Mouse (Mus musculus) midbrain, embryonic 10.5 days (tissue): ENCODE data around the gene Rin2. TPM values are rescaled to one million over a fixed set of nuclear protein-coding genes. Genes with fewer than 3 reads are reported as not detected.

ENCODE experiments used
- DNase-seq: peaks from one replicate; pipeline ENCODE4 v3.0.0-alpha.2; 2017; ENCODE audit warnings: low spot score
- H3K27ac ChIP-seq: fragments of 300-500 bp; sonication (generic); replicated peaks from 2 replicates; pipeline ENCODE4 v1.5.1; 2016; ENCODE audit warnings: mild to moderate bottlenecking
- H3K27me3 ChIP-seq: fragments of 300-500 bp; sonication (generic); 2 replicates; pipeline ENCODE4 v1.6.1; 2016; ENCODE audit warnings: low read depth, mild to moderate bottlenecking; ENCODE audit not compliant: poor library complexity, severe bottlenecking
- H3K36me3 ChIP-seq: fragments of 300-500 bp; sonication (generic); 2 replicates; pipeline ENCODE4 v1.6.1; 2016; ENCODE audit warnings: mild to moderate bottlenecking, moderate library complexity
- H3K4me1 ChIP-seq: fragments of 300-500 bp; sonication (generic); 2 replicates; pipeline ENCODE4 v1.6.1; 2016
- H3K4me3 ChIP-seq: fragments of 300-500 bp; sonication (generic); 2 replicates; pipeline ENCODE4 v1.5.1; 2016; ENCODE audit warnings: mild to moderate bottlenecking, moderate library complexity
- H3K9me3 ChIP-seq: fragments of 300-500 bp; sonication (generic); replicated peaks from 2 replicates; pipeline ENCODE4 v1.6.1; 2016; ENCODE audit warnings: mild to moderate bottlenecking
- WGBS: fragments of 180-500 bp; shearing (Covaris S2); methylation state at CpG from one replicate; pipeline ENCODE4 v1.1.7; 2016; 5-methylcytosine and 5-hydroxymethylcytosine counted together
- polyA plus RNA-seq: library from polyadenylated mRNA; unstranded; fragments of >200 nt; fragmentation: Nextera tagmentation; extraction: Ambion mirVana; gene quantifications from 2 replicates; pipeline ENCODE4 v1.2.1, GENCODE M21; 2016

Gene Rin2
- polyA plus RNA-seq, 1 experiment from 2014 or later: 10.6 TPM

DNA sequence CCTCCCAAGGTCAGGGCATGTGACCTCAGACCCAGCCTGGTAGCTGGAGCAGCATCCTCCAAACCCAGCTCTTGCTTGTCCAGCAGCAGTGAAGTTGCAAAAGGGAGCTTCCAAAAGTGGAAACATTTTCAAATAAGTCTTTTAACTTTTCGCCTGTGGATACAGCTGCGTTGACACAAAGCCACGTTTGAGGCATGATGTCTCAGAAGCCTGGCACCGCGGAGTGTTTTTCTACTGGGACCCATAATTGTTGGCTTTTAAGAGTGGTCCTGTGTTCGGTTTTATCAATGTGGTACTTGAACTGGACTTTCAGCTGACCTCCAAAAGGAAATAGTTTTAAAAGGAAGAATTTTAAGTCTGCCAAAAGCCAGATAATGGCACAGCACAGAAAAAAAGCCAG lies 77.6 kb downstream of the Rin2 start:
- Histone ChIP-seq H3K27ac (no peak overlapping the region), H3K9me3 (no peaks in the 10 kb centered on the region), H3K27me3 (peaks cover 91% of the 10 kb centered on the region), H3K4me3 (no peak overlapping the region), H3K36me3 (no peaks in the 10 kb centered on the region), H3K4me1 (peaks cover 18% of the 10 kb centered on the region)
- 85% methylated on average over 6 of the region's 6 CpGs for WGBS
- no peak for DNase-seq

DNA sequence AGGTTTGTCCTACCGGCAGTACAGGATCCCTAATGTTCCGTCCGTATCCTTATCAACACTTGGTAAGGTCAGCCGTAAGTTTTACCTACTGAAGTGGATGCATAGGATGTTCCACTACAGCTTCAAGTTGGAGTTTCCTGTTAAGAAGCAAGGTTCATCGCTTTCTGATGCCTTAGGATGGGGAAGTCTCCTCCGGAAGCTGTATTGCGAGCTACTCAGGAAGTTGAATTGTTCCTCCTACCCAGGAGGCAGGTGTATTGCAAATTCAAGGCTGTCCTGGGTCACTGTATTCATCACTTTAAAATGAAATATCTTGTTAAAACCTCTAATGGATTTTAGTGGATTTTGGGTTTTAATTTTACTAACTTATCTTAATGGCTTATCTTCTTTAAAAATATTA lies 79.0 kb downstream of the Rin2 start:
- H3K27me3 ChIP-seq: peaks cover 93% of the 10 kb centered on the region
- H3K4me3 ChIP-seq: no peak overlapping the region
- no peaks in the 10 kb centered on the region for H3K36me3 ChIP-seq
- no peaks in the 10 kb centered on the region for H3K9me3 ChIP-seq
- H3K27ac ChIP-seq: no peak overlapping the region
- no peak for DNase-seq
- H3K4me1 ChIP-seq: peaks cover 18% of the 10 kb centered on the region
- 91% methylated on average over 7 of the region's 7 CpGs for WGBS

DNA sequence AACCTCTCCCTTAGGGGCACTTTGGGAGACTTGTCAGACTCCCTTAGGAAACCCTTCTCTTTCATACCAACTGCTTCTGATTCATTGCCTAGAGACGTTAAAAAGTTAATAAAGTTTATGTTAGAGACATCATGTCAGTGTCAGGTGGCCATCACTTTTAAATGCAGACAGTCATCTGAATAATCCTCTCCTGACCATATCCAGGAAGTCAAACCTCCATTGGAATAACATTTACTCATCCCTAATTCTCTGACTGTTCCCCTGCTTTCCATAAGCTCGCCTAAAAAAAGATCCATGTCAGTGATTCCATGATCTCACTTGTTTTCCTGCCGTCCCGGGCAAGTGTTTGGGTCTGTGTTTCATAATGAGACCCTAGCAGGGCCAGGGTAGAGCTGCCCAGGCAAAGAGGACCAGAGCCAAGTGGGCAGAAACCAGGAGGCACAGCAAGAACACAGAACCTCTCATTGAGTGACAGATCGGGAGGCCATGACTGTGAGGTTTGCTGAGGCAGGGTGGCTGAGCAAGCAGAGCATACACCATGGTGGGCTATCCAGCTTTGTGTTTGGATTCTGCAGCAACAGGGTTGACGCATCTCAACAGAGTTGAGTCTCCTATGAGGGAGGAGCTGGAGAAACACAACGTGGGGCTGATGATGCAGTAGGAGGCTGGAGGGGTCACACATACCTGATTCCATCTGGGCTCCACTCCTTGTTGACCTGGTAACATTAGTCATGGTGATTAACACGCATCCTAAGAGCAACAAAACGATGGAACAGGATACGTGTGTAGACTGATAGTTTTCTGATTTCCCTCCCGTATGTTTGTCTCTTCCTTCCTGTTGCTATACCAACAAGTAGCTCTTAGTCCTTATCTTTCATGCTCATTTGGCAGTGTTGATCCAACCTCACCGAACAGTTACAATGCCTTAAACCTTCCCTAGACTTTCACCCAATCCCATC lies 81.1 kb downstream of the Rin2 start:
- H3K36me3 ChIP-seq: no peaks in the 10 kb centered on the region
- DNase-seq: no peak
- H3K27ac ChIP-seq: no peak overlapping the region
- no peaks in the 10 kb centered on the region for H3K9me3 ChIP-seq
- H3K27me3 ChIP-seq: peaks cover 75% of the 10 kb centered on the region
- H3K4me3 ChIP-seq: no peak overlapping the region
- 88% methylated on average over 12 of the region's 12 CpGs for WGBS
- peaks cover 8% of the 10 kb centered on the region; the same call in 1 of the 2 replicates for H3K4me1 ChIP-seq

DNA sequence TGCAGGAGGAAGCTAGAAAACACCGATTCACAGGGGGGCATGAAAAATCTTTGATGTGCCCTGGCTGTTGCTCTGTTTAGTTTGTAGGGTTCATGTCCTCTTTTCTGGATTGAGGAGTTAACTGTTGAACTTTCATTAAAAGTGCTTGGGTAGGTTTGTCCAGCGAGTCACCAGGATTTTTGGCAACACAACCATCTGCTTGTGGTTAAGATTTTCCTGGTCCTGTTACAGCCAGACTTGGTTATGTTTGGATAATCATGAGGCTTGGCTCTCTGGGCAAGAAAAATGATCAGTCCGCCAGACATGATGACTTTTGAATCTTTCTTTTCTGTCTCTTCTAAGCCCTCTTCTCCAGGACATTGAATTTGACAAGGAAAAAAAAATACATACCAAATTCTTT lies 85.1 kb downstream of the Rin2 start:
- Histone ChIP-seq H3K4me1 (peaks cover 7% of the 10 kb centered on the region; the same call in 1 of the 2 replicates), H3K4me3 (no peak overlapping the region), H3K36me3 (no peaks in the 10 kb centered on the region), H3K27ac (no peak overlapping the region), H3K9me3 (no peaks in the 10 kb centered on the region), H3K27me3 (peaks cover 37% of the 10 kb centered on the region)
- DNase-seq: no peak
- WGBS: 74% methylated on average over 3 of the region's 3 CpGs

DNA sequence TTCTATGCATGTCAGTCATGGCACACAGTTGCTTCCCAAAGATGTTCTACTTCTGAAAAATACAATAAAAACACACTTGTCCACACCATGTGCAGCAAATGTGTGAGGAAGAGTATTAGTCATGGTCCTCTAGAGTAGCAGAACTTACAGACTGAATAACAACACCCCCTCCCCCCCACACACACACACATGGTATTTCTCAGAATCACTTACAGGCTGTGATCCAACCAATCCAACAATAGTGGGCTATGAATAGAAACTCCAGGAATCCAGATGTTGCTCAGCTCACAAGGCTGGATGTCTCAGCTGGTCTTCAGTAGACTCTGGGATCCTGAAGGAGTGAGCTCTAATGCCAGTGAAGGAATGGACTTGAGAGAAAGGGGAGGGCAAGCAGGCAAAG lies 86.4 kb downstream of the Rin2 start:
- Histone ChIP-seq H3K27me3 (peaks cover 25% of the 10 kb centered on the region), H3K4me3 (no peak overlapping the region), H3K36me3 (no peaks in the 10 kb centered on the region), H3K9me3 (no peaks in the 10 kb centered on the region), H3K4me1 (no peaks in the 10 kb centered on the region), H3K27ac (no peak overlapping the region)
- no peak for DNase-seq

DNA sequence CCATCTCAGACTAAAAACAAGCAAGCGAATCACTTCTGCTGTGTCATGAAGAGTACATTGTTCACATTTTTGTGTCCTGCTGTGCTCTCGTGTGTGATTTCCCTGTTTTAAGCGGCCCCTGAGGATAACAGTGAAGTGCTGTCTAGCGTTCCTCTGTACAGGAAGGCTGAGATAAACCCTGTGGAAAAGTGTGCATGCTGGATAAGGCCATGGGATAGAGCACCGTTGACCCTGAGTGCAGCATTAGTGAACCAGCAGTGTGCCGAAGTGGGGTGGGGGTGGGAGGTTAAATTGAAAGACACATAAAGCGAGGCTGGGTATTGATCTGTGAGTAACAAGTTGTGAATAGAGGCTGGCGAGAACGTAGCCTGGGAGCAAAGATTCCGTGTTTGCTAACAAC lies 94.9 kb downstream of the Rin2 start:
- H3K27me3 ChIP-seq: peaks cover 40% of the 10 kb centered on the region
- DNase-seq: peak; percentile 24
- no peaks in the 10 kb centered on the region for H3K36me3 ChIP-seq
- no peak overlapping the region for H3K27ac ChIP-seq
- H3K4me1 ChIP-seq: peaks cover 16% of the 10 kb centered on the region
- H3K9me3 ChIP-seq: no peaks in the 10 kb centered on the region
- WGBS: 35% methylated on average over 10 of the region's 10 CpGs
- no peak overlapping the region for H3K4me3 ChIP-seq

DNA sequence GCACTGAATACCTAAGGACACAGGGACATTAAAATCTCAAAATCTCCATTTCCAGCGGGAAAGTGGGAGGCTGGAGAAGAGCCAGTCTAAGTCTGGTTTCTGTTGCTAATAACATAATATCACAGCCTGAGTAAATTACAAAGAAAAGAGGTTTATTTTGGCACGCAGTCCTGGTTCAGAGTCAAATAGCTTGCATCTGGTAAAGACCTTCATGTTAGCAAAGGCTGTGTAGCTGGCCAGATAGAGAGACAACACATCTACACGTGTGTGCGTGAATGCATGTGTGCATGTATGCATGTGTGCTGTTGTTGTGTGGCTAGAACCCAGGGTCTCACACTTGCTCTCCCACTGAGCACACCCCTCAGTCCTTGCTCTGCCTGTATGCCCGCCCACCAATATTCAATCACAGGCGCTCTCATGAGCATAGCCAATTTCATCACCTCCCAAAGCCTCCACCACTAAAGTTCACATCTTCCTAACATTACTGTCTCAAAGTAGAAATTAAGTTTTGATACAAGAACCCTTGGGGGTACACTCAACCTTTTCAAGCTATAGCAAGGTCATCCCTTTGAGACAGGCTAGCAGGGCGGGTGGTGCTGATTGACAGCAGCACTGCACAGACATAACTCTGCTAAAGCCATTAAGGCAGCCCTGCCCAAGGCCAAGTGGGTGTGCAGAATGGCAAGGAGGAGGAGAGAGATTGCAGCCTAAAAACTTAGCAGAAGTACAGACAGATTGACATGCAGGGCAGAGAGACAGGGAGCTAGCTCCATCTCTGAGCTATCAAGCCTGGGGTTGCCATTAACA lies 95.9 kb downstream of the Rin2 start:
- 89% methylated on average over 7 of the region's 7 CpGs for WGBS
- no peaks in the 10 kb centered on the region for H3K36me3 ChIP-seq
- no peak overlapping the region for H3K4me3 ChIP-seq
- peaks cover 40% of the 10 kb centered on the region for H3K27me3 ChIP-seq
- no peak overlapping the region for H3K27ac ChIP-seq
- H3K9me3 ChIP-seq: no peaks in the 10 kb centered on the region
- DNase-seq: no peak
- H3K4me1 ChIP-seq: peaks cover 16% of the 10 kb centered on the region

DNA sequence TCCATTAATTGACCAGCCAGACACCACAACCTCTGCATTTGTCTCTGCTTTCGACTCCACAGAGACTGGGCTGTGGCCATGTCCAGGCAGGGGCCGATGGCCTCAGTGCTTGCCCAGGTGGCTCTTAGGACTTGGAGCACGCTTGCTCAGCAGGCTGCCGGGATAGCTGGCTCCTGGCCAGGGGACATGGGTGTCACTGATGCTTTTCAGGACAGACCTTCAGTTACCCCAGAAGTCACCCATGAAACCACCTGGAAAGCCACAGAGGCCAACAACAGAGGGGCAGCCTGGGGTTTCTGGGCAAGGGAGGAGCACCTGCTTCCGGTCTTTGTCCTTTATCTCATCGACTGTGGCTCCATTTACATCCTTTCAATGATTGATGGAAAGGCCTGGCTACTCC lies 108.2 kb downstream of the Rin2 start:
- H3K27me3 ChIP-seq: peaks cover 17% of the 10 kb centered on the region
- H3K9me3 ChIP-seq: no peaks in the 10 kb centered on the region
- H3K4me3 ChIP-seq: no peak overlapping the region
- H3K36me3 ChIP-seq: no peaks in the 10 kb centered on the region
- H3K27ac ChIP-seq: no peak overlapping the region
- no peak for DNase-seq
- H3K4me1 ChIP-seq: peaks cover 29% of the 10 kb centered on the region
- 82% methylated on average over 6 of the region's 6 CpGs for WGBS

DNA sequence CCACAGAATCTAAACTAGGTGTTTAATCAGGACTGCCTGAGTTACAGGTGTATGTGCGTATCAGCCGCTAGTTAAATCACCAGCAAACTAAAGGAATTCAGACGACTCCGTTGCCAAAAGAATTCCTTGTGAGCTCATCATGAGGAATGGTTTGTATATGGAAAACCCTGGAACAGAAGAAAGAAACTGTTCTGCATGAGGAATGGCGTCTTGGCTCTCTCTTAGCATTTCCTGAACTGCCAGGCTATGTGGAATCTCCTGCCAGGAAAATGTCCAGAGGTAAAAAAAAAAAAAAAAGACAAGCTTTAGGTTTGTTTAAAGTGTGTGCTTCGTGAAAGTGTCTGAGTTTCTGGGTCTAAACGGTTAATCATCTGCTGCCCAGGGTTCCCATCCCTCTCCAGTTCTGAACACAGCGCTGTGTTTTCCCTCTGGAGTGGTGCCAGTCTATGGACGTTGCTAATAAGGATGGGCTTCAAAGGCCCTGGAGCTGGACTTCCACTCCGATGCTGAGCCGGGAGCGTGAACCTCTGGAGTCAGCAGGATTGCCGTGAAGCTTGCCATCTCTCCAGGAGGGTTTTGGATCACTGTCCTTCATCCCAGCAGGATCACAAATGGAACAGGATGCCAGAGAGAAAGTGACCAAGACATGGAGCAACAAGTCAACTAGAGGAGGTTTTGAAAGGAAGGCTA lies 109.4 kb downstream of the Rin2 start:
- Histone ChIP-seq H3K9me3 (no peaks in the 10 kb centered on the region), H3K4me3 (no peak overlapping the region), H3K27ac (no peak overlapping the region), H3K4me1 (peaks cover 29% of the 10 kb centered on the region), H3K27me3 (peaks cover 17% of the 10 kb centered on the region), H3K36me3 (no peaks in the 10 kb centered on the region)
- WGBS: 76% methylated on average over 13 of the region's 13 CpGs
- no peak for DNase-seq

DNA sequence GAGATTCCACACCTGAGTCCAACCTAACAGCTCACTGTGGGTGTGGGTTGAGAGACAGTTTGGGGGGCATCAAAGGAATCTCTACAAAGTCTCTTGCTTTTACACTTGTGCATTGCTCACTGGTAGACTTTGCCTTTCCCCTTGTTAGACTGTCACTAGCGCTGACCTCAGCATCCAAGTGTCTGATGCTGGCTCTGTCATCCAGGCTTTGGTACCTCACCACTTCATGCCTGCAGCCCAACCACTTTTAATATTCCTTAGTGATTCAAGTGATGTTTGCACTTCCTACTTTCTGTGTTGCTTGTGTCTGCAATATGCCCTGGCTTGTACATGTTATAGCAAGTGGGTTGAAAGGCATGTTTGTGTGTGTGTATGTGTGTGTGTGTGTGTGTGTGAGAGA lies 109.9 kb downstream of the Rin2 start:
- Histone ChIP-seq H3K27ac (no peak overlapping the region), H3K27me3 (peaks cover 17% of the 10 kb centered on the region), H3K4me3 (no peak overlapping the region), H3K36me3 (no peaks in the 10 kb centered on the region), H3K4me1 (peaks cover 29% of the 10 kb centered on the region), H3K9me3 (no peaks in the 10 kb centered on the region)
- WGBS: 92% methylated on average over 1 of the region's 1 CpGs
- DNase-seq: no peak

DNA sequence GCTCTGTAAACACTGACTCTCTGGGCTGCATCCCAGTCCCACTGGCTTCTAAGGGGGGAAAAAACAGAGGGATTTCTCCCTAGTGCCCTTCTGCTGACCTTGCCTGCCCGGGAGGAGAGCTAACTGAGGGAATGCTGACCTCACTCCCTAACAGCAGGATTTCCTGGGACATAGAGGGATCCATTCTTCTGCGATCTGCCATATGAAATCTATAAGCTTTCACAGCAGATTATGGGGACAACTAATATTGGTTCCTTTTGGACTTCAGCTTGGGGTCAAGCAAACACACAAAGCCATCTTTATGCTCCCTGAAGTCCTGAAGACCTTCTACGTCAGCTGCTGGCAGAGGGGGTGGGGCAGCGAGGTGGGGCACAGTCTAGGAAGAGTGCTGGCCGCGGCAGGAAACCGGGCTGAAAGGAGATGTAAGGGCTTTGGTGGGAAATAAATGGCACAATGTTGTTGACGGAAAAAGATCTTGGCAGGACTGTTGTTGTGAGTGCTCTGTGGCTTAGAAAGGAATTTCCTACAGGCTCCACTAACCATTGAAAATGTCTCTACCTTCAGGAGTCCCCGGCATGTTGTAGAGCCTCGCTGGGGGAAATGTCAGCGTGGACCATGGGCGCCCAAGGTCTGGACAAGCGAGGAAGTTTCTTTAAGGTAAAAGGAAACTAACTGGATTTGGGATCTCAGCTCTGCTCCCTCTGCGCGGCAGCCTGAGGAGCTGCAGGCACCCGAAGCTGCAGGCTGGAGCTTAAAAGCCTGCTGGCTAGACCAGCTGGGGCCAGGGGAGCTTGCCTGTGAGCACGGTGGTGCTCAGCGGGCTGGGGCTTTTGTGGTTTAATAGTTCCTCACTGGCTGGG lies 111.0 kb downstream of the Rin2 start:
- Histone ChIP-seq H3K4me1 (peaks cover 29% of the 10 kb centered on the region), H3K27ac (peak overlapping the region; percentile 73), H3K27me3 (peaks cover 17% of the 10 kb centered on the region), H3K36me3 (no peaks in the 10 kb centered on the region), H3K9me3 (no peaks in the 10 kb centered on the region), H3K4me3 (peak overlapping the region; percentile 48)
- under 1% methylated on average over 18 of the region's 18 CpGs for WGBS
- peak; percentile 64 for DNase-seq

DNA sequence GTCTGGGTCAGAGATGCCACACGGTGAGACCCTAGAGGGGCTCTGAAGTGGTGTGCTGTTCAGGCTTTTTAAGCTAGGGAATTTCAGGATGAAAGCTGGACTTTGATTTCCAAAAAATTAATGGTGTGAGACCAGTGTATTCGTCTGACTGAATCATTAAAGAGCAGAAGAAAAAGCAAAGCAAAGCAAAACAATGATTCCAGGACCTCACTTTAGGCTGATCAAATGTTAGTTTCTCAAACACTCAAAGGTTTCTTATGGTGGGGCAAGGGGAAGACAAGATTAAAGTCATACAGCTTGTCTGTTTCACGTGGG lies 111.6 kb downstream of the Rin2 start:
- Histone ChIP-seq H3K9me3 (no peaks in the 10 kb centered on the region), H3K4me1 (peaks cover 29% of the 10 kb centered on the region), H3K4me3 (peak overlapping the region; percentile 48), H3K27ac (peak overlapping the region; percentile 73), H3K36me3 (no peaks in the 10 kb centered on the region), H3K27me3 (peaks cover 17% of the 10 kb centered on the region)
- 12% methylated on average over 3 of the region's 3 CpGs for WGBS
- DNase-seq: no peak
